In genomic region chr19:57195169-57195930, GRCm38 (mm10) we compare ENCODE assay signal across 12 mouse cellular contexts.
DNase-seq lines count a peak whose midpoint lies in the region; ATAC-seq and TF ChIP-seq lines count a peak whose summit lies in the region.
"Had no signal": no experiment of that assay in that cellular context is flagged by ENCODE, and none has a peak within 500 bp of the region (broad histone marks: within the 10 kb centered on the region; RNA-seq: fewer than 3 reads in every experiment).

No protein-coding gene starts in this region.

- peak overlapping the region; percentile 95 for H3K4me2 ChIP-seq in forebrain, embryonic 15.5 days (replicated peaks)
- H3K4me2 ChIP-seq in forebrain, embryonic 13.5 days = no peak overlapping the region
- peak overlapping the region; percentile 67; the same call in 1 of the 2 replicates for H3K4me2 ChIP-seq in lung, embryonic 16.5 days (ENCODE audit: low read depth, low read length)
- peak overlapping the region; percentile 68 for H3K4me2 ChIP-seq in heart, embryonic 14.5 days (ENCODE audit: low read length)
- peak overlapping the region; percentile 85 for H3K4me2 ChIP-seq in midbrain, postnatal 0 days (ENCODE audit: low read depth, low read length, poor library complexity, severe bottlenecking)

- no peaks in the 10 kb centered on the region for H3K36me3 ChIP-seq in forebrain, embryonic 15.5 days
- no peaks in the 10 kb centered on the region for H3K36me3 ChIP-seq in forebrain, embryonic 13.5 days (ENCODE audit: poor library complexity, severe bottlenecking)
- no peaks in the 10 kb centered on the region for H3K36me3 ChIP-seq in lung, embryonic 16.5 days (ENCODE audit: control insufficient read depth, insufficient read depth, low read length)
- 0 out of 2 replicates have a peak, but pooled peaks cover 5% of the 10 kb centered on the region for H3K36me3 ChIP-seq in heart, embryonic 14.5 days (ENCODE audit: control insufficient read depth, insufficient read depth, low read length)
- no peaks in the 10 kb centered on the region for H3K36me3 ChIP-seq in midbrain, postnatal 0 days (ENCODE audit: insufficient read depth, low read length)
- H3K36me3 ChIP-seq: stomach, embryonic 15.5 days had no signal

- H3K9me3 ChIP-seq in forebrain, embryonic 15.5 days = no peaks in the 10 kb centered on the region
- H3K9me3 ChIP-seq in forebrain, embryonic 13.5 days (replicated peaks) = no peaks in the 10 kb centered on the region
- H3K9me3 ChIP-seq in lung, embryonic 16.5 days (ENCODE audit: control insufficient read depth, low read length) = no peaks in the 10 kb centered on the region
- H3K9me3 ChIP-seq in heart, embryonic 14.5 days (ENCODE audit: control insufficient read depth, low read length) = no peaks in the 10 kb centered on the region
- no peaks in the 10 kb centered on the region for H3K9me3 ChIP-seq in midbrain, postnatal 0 days (ENCODE audit: low read length)
- H3K9me3 ChIP-seq: stomach, embryonic 15.5 days had no signal

- H3K4me1 ChIP-seq in forebrain, embryonic 15.5 days = peaks cover 37% of the 10 kb centered on the region
- peaks cover 29% of the 10 kb centered on the region for H3K4me1 ChIP-seq in forebrain, embryonic 13.5 days
- peaks cover 29% of the 10 kb centered on the region for H3K4me1 ChIP-seq in lung, embryonic 16.5 days (replicated peaks; ENCODE audit: control insufficient read depth, insufficient read depth, low read length)
- H3K4me1 ChIP-seq in heart, embryonic 14.5 days (ENCODE audit: control insufficient read depth in 2 of 2, insufficient read depth in 2 of 2, low read length in 2 of 2) = peaks cover 40 to 54% of the 10 kb centered on the region in 2 experiments
- H3K4me1 ChIP-seq in midbrain, postnatal 0 days (ENCODE audit: insufficient read depth, low read length) = peaks cover 18% of the 10 kb centered on the region; the same call in 1 of the 2 replicates

- H3K27ac ChIP-seq in forebrain, embryonic 15.5 days (replicated peaks) = no peak overlapping the region
- no peak overlapping the region for H3K27ac ChIP-seq in forebrain, embryonic 13.5 days
- no peak overlapping the region for H3K27ac ChIP-seq in lung, embryonic 16.5 days (ENCODE audit: low read length)
- H3K27ac ChIP-seq in heart, embryonic 14.5 days (replicated peaks in 1 of 2; ENCODE audit: control insufficient read depth in 1 of 2, insufficient read depth in 1 of 2, low read depth in 2 of 2, low read length in 2 of 2) = peak overlapping the region; percentile 54 to 70
- 0 out of 2 replicates have a peak overlapping the region, but pooled peaks have one; percentile 12 for H3K27ac ChIP-seq in midbrain, postnatal 0 days (ENCODE audit: low read depth, low read length)
- H3K27ac ChIP-seq: liver, embryonic 14.5 days; stomach, embryonic 15.5 days had no signal

- H3K9ac ChIP-seq in forebrain, embryonic 15.5 days (replicated peaks) = no peak overlapping the region
- H3K9ac ChIP-seq in forebrain, embryonic 13.5 days = no peak overlapping the region
- no peak overlapping the region for H3K9ac ChIP-seq in lung, embryonic 16.5 days (ENCODE audit: low read length)
- peak overlapping the region; percentile 64; the same call in 1 of the 2 replicates for H3K9ac ChIP-seq in heart, embryonic 14.5 days (ENCODE audit: low read length)
- H3K9ac ChIP-seq in midbrain, postnatal 0 days (replicated peaks; ENCODE audit: low read length, poor library complexity, severe bottlenecking) = no peak overlapping the region; the same call in 1 of the 2 replicates
- H3K9ac ChIP-seq: liver, embryonic 14.5 days; stomach, embryonic 15.5 days had no signal

- ATAC-seq in forebrain, embryonic 15.5 days (replicated peaks) = no peak
- ATAC-seq in forebrain, embryonic 13.5 days = no peak
- ATAC-seq in lung, embryonic 16.5 days (ENCODE audit: low read depth) = no peak
- no peak for ATAC-seq in heart, embryonic 14.5 days (ENCODE audit: insufficient number of reproducible peaks, insufficient read depth, low FRiP score, low read depth)
- ATAC-seq in midbrain, postnatal 0 days (ENCODE audit: low FRiP score) = no peak
- ATAC-seq in frontal cortex, adult (ENCODE audit: low TSS enrichment) = no peak

- no peak for DNase-seq in lung, postnatal 25 days (ENCODE audit: low spot score)
- DNase-seq in midbrain, postnatal 0 days (ENCODE audit: low spot score) = no peak
- DNase-seq in layer of hippocampus, adult 8-10 months (ENCODE audit: low spot score in 2 of 2) = no peak
- DNase-seq: embryo, embryonic 11 days; kidney, postnatal 14 days had no signal

- no peak for TF ChIP-seq CTCF in midbrain, postnatal 0 days (IDR thresholded peaks at IDR 0.05)

- 92% methylated on average over 11 of the region's 11 CpGs for WGBS in forebrain, embryonic 15.5 days
- 93% methylated on average over 11 of the region's 11 CpGs for WGBS in forebrain, embryonic 13.5 days
- 88% methylated on average over 11 of the region's 11 CpGs for WGBS in lung, embryonic 16.5 days
- 45% methylated on average over 11 of the region's 11 CpGs for WGBS in heart, embryonic 14.5 days
- 84% methylated on average over 11 of the region's 11 CpGs for WGBS in midbrain, postnatal 0 days

- no peak overlapping the region for H3K4me3 ChIP-seq in forebrain, embryonic 15.5 days
- no peak overlapping the region for H3K4me3 ChIP-seq in forebrain, embryonic 13.5 days
- no peak overlapping the region for H3K4me3 ChIP-seq in lung, embryonic 16.5 days (ENCODE audit: low read length)
- peak overlapping the region; percentile 34 to 44; a peak in 3 of 4 replicates for H3K4me3 ChIP-seq in heart, embryonic 14.5 days (ENCODE audit: control insufficient read depth in 1 of 2, insufficient read depth in 1 of 2, low read depth in 1 of 2, low read length in 2 of 2)
- peak overlapping the region; percentile 50 for H3K4me3 ChIP-seq in midbrain, postnatal 0 days (ENCODE audit: low read depth, low read length)

- H3K27me3 ChIP-seq in forebrain, embryonic 15.5 days = 0 out of 2 replicates have a peak, but pooled peaks cover 10% of the 10 kb centered on the region
- peaks cover 28% of the 10 kb centered on the region for H3K27me3 ChIP-seq in forebrain, embryonic 13.5 days
- peaks cover 10% of the 10 kb centered on the region; the same call in 1 of the 2 replicates for H3K27me3 ChIP-seq in lung, embryonic 16.5 days (ENCODE audit: control insufficient read depth, insufficient read depth, low read depth, low read length)
- H3K27me3 ChIP-seq in heart, embryonic 14.5 days (ENCODE audit: control insufficient read depth, insufficient read depth, low read length) = no peaks in the 10 kb centered on the region
- H3K27me3 ChIP-seq in midbrain, postnatal 0 days (ENCODE audit: insufficient read depth, low read length) = no peaks in the 10 kb centered on the region
- H3K27me3 ChIP-seq: stomach, embryonic 15.5 days had no signal

Comparison
In these comparisons a context has a peak if more than half of its experiments do, and no peak if none do; other contexts are left out.
1. H3K27ac ChIP-seq: peak in heart, embryonic 14.5 days (2 of 2) and midbrain, postnatal 0 days (single experiment); none in forebrain, embryonic 15.5 days (single experiment), forebrain, embryonic 13.5 days (single experiment) and lung, embryonic 16.5 days (single experiment).
2. H3K4me3 ChIP-seq: peak in heart, embryonic 14.5 days (2 of 2) and midbrain, postnatal 0 days (single experiment); none in forebrain, embryonic 15.5 days (single experiment), forebrain, embryonic 13.5 days (single experiment) and lung, embryonic 16.5 days (single experiment).